Mouse (Mus musculus): ENCODE data around the gene Wdr46. TPM values are rescaled to one million over a fixed set of nuclear protein-coding genes. Genes with fewer than 3 reads are reported as not detected.
"Not testable (repeated sequence)": the region's sequence is repeated elsewhere in the genome, so short reads cannot be mapped to it uniquely, and the experiment has no call there.

Gene Wdr46
- 56.1 and 59.6 TPM in 2 replicates for polyA plus RNA-seq (2016; fragmentation: Nextera tagmentation; extraction: Ambion mirVana)

- peak within 1 kb of the TSS; percentile 89 for H3K27ac ChIP-seq
- no peaks in the 10 kb centered on the region for H3K9me3 ChIP-seq
- peak; percentile 89 for DNase-seq (ENCODE audit: extremely low spot score, low spot score)
- H3K27me3 ChIP-seq (ENCODE audit: poor library complexity, severe bottlenecking): no peaks in the 10 kb centered on the region
- under 1% methylated on average over 36 of the region's 36 CpGs for WGBS
- H3K4me1 ChIP-seq: peaks cover 26% of the 10 kb centered on the region
- peaks cover 72% of the 10 kb centered on the region for H3K36me3 ChIP-seq (replicated peaks)
- H3K4me3 ChIP-seq: peak within 1 kb of the TSS; percentile 96
These were observed at the start of gene Wdr46, which contains the start of gene Pfdn6 for GRCm38 (mm10) chr17:33940206-33940805. Gene Wdr46 (plus strand): TSS chr17:33940660. Gene Pfdn6 (minus strand): TSS chr17:33940343.

- Histone ChIP-seq H3K4me3 (no peak overlapping the region), H3K9me3 (no peaks in the 10 kb centered on the region), H3K36me3 (replicated peaks) (peaks cover 8% of the 10 kb centered on the region), H3K27me3 (ENCODE audit: poor library complexity, severe bottlenecking) (no peaks in the 10 kb centered on the region), H3K4me1 (peaks cover 21% of the 10 kb centered on the region), H3K27ac (no peak overlapping the region)
- no peak for DNase-seq (ENCODE audit: extremely low spot score, low spot score)
- WGBS: 81% methylated on average over 2 of the region's 2 CpGs
These were observed 49.1 kb upstream of the Wdr46 start for GRCm38 (mm10) chr17:33891357-33891756.

GRCm38 (mm10) chr17:33891892-33892291 is 48.6 kb upstream of the Wdr46 start:
- H3K4me1 ChIP-seq: peaks cover 21% of the 10 kb centered on the region
- H3K27me3 ChIP-seq (ENCODE audit: poor library complexity, severe bottlenecking); H3K9me3 ChIP-seq; H3K36me3 ChIP-seq (replicated peaks); H3K27ac ChIP-seq; DNase-seq (ENCODE audit: extremely low spot score, low spot score); H3K4me3 ChIP-seq: not testable (repeated sequence)
- WGBS: 66% methylated on average over 6 of the region's 6 CpGs

- no peak overlapping the region for H3K27ac ChIP-seq
- no peaks in the 10 kb centered on the region; the same call in 1 of the 2 replicates for H3K36me3 ChIP-seq (replicated peaks)
- WGBS: 28% methylated on average over 7 of the region's 7 CpGs
- peaks cover 20% of the 10 kb centered on the region for H3K4me1 ChIP-seq
- no peaks in the 10 kb centered on the region for H3K27me3 ChIP-seq (ENCODE audit: poor library complexity, severe bottlenecking)
- H3K9me3 ChIP-seq: no peaks in the 10 kb centered on the region
- H3K4me3 ChIP-seq: no peak overlapping the region
- DNase-seq (ENCODE audit: extremely low spot score, low spot score): no peak
These were observed 48.0 kb upstream of the Wdr46 start for GRCm38 (mm10) chr17:33892429-33892828.

- peaks cover 14% of the 10 kb centered on the region for H3K4me1 ChIP-seq
- H3K36me3 ChIP-seq (replicated peaks); H3K4me3 ChIP-seq; H3K27me3 ChIP-seq (ENCODE audit: poor library complexity, severe bottlenecking); H3K9me3 ChIP-seq; DNase-seq (ENCODE audit: extremely low spot score, low spot score); H3K27ac ChIP-seq: not testable (repeated sequence)
- 82% methylated on average over 4 of the region's 4 CpGs for WGBS
These were observed 47.4 kb upstream of the Wdr46 start for GRCm38 (mm10) chr17:33893011-33893410.

GRCm38 (mm10) chr17:33897114-33897794 is 43.2 kb upstream of the Wdr46 start:
- Histone ChIP-seq H3K27ac (no peak overlapping the region), H3K4me3 (no peak overlapping the region), H3K4me1 (no peaks in the 10 kb centered on the region), H3K9me3 (no peaks in the 10 kb centered on the region), H3K36me3 (replicated peaks) (no peaks in the 10 kb centered on the region), H3K27me3 (ENCODE audit: poor library complexity, severe bottlenecking) (no peaks in the 10 kb centered on the region)
- no peak for DNase-seq (ENCODE audit: extremely low spot score, low spot score)
- WGBS: 47% methylated on average over 6 of the region's 6 CpGs

- WGBS: 89% methylated on average over 4 of the region's 4 CpGs
- H3K36me3 ChIP-seq (replicated peaks); H3K4me1 ChIP-seq; H3K27me3 ChIP-seq (ENCODE audit: poor library complexity, severe bottlenecking); H3K4me3 ChIP-seq; H3K27ac ChIP-seq; DNase-seq (ENCODE audit: extremely low spot score, low spot score); H3K9me3 ChIP-seq: not testable (repeated sequence)
These were observed 42.3 kb upstream of the Wdr46 start for GRCm38 (mm10) chr17:33898193-33898592.

GRCm38 (mm10) chr17:33899642-33900041 is 40.8 kb upstream of the Wdr46 start:
- Histone ChIP-seq H3K27ac (no peak overlapping the region), H3K4me1 (peaks cover 4% of the 10 kb centered on the region), H3K9me3 (no peaks in the 10 kb centered on the region), H3K4me3 (no peak overlapping the region), H3K36me3 (replicated peaks) (no peaks in the 10 kb centered on the region), H3K27me3 (ENCODE audit: poor library complexity, severe bottlenecking) (no peaks in the 10 kb centered on the region)
- WGBS: 86% methylated on average over 4 of the region's 4 CpGs
- no peak for DNase-seq (ENCODE audit: extremely low spot score, low spot score)

- H3K9me3 ChIP-seq: no peaks in the 10 kb centered on the region
- peaks cover 9% of the 10 kb centered on the region for H3K4me1 ChIP-seq
- H3K27ac ChIP-seq: no peak overlapping the region
- WGBS: 81% methylated on average over 7 of the region's 7 CpGs
- no peaks in the 10 kb centered on the region for H3K36me3 ChIP-seq (replicated peaks)
- H3K27me3 ChIP-seq (ENCODE audit: poor library complexity, severe bottlenecking): no peaks in the 10 kb centered on the region
- no peak overlapping the region for H3K4me3 ChIP-seq
- DNase-seq (ENCODE audit: extremely low spot score, low spot score): no peak
These were observed 40.0 kb upstream of the Wdr46 start for GRCm38 (mm10) chr17:33900281-33900988.

GRCm38 (mm10) chr17:33900989-33901314 is 39.5 kb upstream of the Wdr46 start:
- H3K9me3 ChIP-seq: no peaks in the 10 kb centered on the region
- no peak for DNase-seq (ENCODE audit: extremely low spot score, low spot score)
- no peaks in the 10 kb centered on the region for H3K27me3 ChIP-seq (ENCODE audit: poor library complexity, severe bottlenecking)
- H3K27ac ChIP-seq: no peak overlapping the region
- peaks cover 9% of the 10 kb centered on the region for H3K4me1 ChIP-seq
- H3K4me3 ChIP-seq: no peak overlapping the region
- WGBS: 86% methylated on average over 4 of the region's 4 CpGs
- H3K36me3 ChIP-seq (replicated peaks): no peaks in the 10 kb centered on the region

- WGBS: 81% methylated on average over 4 of the region's 4 CpGs
- no peaks in the 10 kb centered on the region for H3K9me3 ChIP-seq
- H3K4me3 ChIP-seq: no peak overlapping the region
- H3K36me3 ChIP-seq (replicated peaks): no peaks in the 10 kb centered on the region
- DNase-seq (ENCODE audit: extremely low spot score, low spot score): no peak
- peaks cover 9% of the 10 kb centered on the region for H3K4me1 ChIP-seq
- H3K27me3 ChIP-seq (ENCODE audit: poor library complexity, severe bottlenecking): no peaks in the 10 kb centered on the region
- H3K27ac ChIP-seq: no peak overlapping the region
These were observed 38.8 kb upstream of the Wdr46 start for GRCm38 (mm10) chr17:33901653-33902052.

- no peak for DNase-seq (ENCODE audit: extremely low spot score, low spot score)
- no peaks in the 10 kb centered on the region for H3K36me3 ChIP-seq (replicated peaks)
- H3K4me1 ChIP-seq: peaks cover 9% of the 10 kb centered on the region
- no peak overlapping the region for H3K27ac ChIP-seq
- no peak overlapping the region for H3K4me3 ChIP-seq
- no peaks in the 10 kb centered on the region for H3K9me3 ChIP-seq
- 90% methylated on average over 4 of the region's 4 CpGs for WGBS
- no peaks in the 10 kb centered on the region for H3K27me3 ChIP-seq (ENCODE audit: poor library complexity, severe bottlenecking)
These were observed 38.4 kb upstream of the Wdr46 start for GRCm38 (mm10) chr17:33902079-33902478.

GRCm38 (mm10) chr17:33902491-33902890 is 38.0 kb upstream of the Wdr46 start:
- Histone ChIP-seq H3K9me3 (no peaks in the 10 kb centered on the region), H3K27me3 (ENCODE audit: poor library complexity, severe bottlenecking) (no peaks in the 10 kb centered on the region), H3K36me3 (replicated peaks) (no peaks in the 10 kb centered on the region), H3K4me1 (peaks cover 9% of the 10 kb centered on the region), H3K4me3 (no peak overlapping the region), H3K27ac (no peak overlapping the region)
- no peak for DNase-seq (ENCODE audit: extremely low spot score, low spot score)
- 91% methylated on average over 7 of the region's 7 CpGs for WGBS
